Mouse (Mus musculus) layer of hippocampus, postnatal 36 days (tissue): ENCODE measurements around the gene Olfr221. TPM values are rescaled to one million over a fixed set of nuclear protein-coding genes. Genes with fewer than 3 reads are reported as not detected.
A peak's percentile ranks its signal among the peaks of the same experiment; 100 is the strongest.
"Not testable (repeated sequence)": the region's sequence is repeated elsewhere in the genome, so short reads cannot be mapped to it uniquely, and the experiment has no call there.

Source experiments
- DNase-seq, 2 experiments: peaks; one replicate each; pipeline ENCODE4 v3.0.0; 2022
- total RNA-seq, 2 experiments: library from RNA; stranded (reverse); gene quantifications; 2 replicates each; pipeline ENCODE4 v1.2.3; 2021

The Olfr221 gene
- not detected for total RNA-seq

DNA sequence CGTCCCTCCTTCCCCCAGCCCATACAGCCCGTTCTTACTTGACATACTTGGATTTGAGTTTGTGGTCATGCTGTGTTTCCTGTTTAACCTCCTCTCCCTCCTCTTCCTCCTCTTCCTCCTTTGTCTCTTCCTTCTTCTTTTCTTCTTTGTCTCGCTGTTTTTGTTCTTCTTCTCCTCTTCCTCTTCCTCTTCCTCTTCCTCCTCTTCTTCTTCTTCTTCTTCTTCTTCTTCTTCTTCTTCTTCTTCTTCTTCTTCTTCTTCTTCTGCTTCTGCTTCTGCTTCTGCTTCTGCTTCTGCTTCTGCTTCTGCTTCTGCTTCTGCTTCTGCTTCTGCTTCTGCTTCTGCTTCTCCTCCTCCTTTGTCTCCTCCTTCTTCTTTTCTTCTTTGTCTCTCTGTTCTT is at the start of gene Olfr221:
TSS of gene Olfr221 (minus strand) at position 101 of the 400 bp plus-strand sequence.
- DNase-seq: not testable (repeated sequence)

DNA sequence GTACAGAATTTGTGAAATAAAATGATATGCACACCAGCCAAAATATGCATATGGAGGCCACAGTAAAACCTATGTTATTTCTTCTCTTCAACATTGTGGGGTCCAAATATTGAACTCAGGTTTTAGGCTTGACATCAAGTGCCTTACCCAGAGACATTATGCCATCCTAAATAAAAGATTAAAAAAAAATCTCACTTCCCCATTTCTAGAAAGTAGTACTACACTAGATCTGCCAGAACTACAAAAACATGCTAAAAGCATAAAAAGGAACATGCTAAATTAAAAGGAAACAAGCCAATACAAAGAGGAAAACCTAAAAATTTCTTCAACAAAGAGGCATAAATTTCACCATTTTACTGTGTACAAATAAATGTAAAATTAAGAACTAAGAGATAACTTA is 40.8 kb upstream of the Olfr221 start:
- DNase-seq: no peak

DNA sequence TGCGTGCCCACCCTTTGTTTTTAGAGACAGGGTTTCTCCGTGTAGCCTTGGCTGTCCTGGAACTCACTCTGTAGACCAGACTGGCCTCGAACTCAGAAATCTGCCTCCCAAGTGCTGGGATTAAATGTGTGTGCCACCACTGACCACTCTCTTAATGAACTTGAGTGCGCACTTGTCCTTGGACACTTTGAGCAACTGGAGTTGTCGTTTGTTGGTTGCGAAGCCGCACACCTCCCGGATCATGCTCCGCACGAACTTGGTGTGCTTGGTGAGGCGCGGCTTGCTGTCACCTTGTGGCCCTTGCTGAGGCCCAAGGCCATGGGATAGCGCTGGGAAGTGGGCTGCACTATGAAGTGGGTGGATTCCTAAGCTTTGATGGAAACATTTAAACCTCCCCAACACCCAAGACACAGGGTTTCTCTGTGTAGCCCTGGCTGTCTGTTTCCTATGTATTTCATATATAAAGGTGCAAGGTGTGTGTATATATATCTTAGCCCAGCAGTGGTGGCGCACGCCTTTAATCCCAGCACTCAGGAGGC is 29.4 kb upstream of the Olfr221 start:
- no peak for DNase-seq

GRCm38 (mm10) chr14:52066135-52066534 is 23.9 kb upstream of the Olfr221 start:
- no peak for DNase-seq

GRCm38 (mm10) chr14:52061798-52062197 is 19.5 kb upstream of the Olfr221 start:
- no peak for DNase-seq

GRCm38 (mm10) chr14:52060800-52061199 is 18.5 kb upstream of the Olfr221 start:
- no peak for DNase-seq

DNA sequence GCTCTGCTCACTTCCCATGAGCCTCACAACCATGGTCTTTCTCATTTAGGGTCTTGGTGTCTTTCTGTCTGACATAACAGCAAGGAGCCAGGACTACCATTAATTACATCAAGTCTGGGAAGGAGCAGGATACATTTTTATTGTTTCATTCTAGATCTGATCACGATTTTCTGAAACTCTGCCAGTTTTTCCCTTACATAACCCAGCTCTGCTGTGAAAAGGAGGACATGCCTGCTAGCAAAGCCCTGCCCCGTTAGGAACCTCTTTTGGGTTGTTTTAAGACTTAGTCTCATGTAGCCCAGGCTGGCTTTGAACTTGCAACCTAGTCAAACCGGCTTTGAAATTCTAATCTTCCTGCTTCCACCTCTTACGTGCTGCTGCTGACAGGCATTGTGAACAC is 17.7 kb upstream of the Olfr221 start:
- DNase-seq: no peak

DNA sequence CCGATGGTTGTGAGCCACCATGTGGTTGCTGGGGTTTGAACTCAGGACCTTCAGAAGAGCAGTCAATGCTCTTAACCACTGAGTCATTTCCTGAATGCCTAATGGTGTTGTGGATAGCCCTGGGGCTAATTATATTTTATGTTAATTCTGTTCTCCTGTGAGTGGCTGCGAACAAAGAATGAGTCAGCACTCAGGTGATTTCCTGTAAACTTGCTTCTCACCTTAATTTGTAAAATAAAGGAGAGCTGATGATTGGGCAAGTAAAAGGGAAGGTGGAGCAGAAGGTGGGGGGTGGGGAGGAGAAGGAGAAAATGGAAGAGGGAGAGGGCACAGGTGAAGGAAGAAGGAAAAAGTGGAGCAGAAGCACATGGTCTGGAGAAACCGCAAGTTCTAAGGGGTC is 10.5 kb upstream of the Olfr221 start:
- DNase-seq: not testable (repeated sequence)

DNA sequence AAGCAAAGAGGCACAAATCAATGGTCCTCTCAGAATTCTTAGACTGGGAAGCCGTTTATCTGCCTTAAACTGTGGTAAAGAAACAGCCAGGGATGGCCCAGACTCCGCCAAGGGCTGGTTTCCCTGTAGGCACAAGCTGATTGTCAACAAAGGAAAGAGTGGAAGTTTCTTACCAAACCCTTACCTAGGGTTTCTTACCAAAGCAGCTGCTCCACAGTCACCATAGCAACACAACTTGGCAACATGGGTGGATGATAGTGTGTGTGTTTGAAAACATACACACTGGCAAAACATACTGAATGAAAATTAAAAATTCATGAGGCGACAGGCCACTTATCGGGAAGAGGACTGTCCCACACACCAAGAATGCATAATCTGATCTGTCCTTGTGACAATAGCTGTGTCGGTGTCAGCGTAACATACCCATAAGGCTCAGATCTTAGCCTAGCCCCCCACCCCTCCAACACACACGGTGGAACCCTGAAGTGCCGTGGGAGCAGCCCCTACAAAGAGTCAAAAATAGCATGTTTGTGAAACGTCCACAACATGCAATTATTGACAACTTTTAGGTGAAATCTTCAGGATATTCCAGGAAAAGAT is 3.8 kb upstream of the Olfr221 start:
- no peak for DNase-seq

GRCm38 (mm10) chr14:52044901-52045678 is 2.8 kb upstream of the Olfr221 start:
- DNase-seq: no peak

- no peak for DNase-seq
Measured at GRCm38 (mm10) chr14:52043446-52043845, 1.2 kb upstream of the Olfr221 start.

GRCm38 (mm10) chr14:52039332-52039731 is 2.9 kb downstream of the Olfr221 start:
- DNase-seq: no peak

GRCm38 (mm10) chr14:52035926-52036325 is 6.3 kb downstream of the Olfr221 start:
- no peak for DNase-seq

DNA sequence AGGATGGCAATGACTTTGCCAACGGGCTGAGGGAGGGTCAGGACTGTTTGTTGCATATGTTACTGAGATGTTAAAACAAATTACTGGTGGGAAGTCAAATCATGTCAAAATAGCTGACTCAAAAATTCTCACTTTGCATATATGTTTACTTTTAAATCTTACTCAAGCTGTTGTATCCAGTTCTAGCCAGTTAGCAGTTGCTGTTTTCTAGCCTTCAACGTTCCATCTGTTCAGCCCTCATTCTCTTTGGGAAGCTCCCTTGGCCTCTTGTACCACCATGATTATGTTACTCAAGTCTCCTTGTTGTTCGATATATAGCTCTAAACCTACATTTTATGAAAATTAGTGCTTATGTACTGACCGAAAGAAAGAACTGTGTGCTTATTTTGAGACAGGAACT is 15.9 kb downstream of the Olfr221 start:
- DNase-seq: no peak

DNA sequence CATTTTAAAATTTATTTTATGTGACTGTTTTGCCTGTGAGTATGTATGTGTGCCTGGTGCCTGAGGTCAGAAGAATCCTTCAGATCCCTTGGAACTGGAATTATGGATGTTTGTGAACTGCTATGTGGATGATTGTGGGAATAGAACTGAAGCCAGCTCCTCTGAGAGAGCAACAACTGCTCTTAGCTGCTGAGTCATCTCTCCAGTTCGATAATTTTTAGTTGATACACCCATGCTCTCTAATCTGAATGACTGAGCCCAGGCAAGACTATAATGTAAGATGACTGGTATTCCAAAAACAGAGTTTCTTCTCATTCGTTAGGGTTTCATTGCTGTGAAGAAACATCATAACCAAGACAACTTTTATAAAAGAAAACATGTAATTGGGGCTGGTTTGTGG is 18.1 kb downstream of the Olfr221 start:
- DNase-seq: no peak

DNA sequence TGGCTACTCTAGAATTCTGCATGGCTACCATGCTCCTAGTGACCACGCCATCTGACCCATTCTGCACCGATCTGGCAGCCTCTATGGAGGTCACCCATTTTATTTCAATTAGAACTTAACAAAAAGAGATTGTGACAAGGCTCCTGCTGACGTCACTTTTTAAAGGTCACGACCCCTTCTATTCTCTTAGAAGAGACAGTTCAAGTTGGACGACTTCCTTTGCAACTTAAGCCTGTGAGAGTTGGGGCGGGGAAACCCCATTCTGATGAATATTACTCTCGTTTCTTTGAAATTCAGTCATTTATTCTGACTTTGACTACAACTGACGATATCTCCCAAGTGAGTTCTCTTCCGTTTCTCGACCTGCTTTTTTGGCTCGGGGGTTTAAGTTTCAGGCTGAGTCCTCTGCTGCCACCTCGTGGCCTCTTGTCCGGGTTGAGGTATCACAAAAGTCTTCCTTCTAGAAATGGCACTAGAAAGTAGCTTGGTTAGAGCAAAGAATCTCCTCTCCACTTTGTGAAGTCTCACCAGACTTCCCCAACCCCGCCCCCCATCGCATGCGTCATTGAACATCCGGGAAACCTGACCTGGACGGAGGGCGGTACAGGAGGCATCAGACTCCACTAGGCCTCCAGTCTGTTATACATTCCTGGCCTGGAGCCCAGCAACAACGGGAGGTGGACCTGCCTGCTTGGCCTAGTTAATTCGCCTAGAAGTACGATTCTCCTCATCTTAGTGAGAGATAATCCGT is 19.4 kb downstream of the Olfr221 start:
- peak; percentile 70 to 77 for DNase-seq

GRCm38 (mm10) chr14:52022244-52022708 is 20.0 kb downstream of the Olfr221 start:
- no peak for DNase-seq

- no peak for DNase-seq
Measured at GRCm38 (mm10) chr14:52021568-52022212, 20.6 kb downstream of the Olfr221 start.

DNA sequence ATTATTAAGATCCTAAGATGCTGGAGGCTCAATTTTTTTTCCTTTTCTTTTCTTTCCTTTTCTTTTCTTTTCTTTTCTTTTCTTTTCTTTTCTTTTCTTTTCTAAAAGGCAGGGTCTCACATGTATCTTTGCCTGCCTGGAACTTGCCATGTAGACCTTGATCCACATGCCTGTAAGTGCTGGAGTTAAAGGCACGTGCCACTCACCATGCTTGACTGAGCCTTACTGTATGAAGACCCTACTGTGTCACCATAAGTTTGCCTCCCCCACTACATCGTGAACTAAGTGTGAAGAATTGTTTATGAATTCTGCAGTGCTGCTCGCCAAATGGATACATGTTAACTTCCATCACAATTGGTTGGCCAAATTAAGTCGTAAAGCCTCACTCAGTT is 21.1 kb downstream of the Olfr221 start:
- DNase-seq: no peak

GRCm38 (mm10) chr14:52020486-52021137 is 21.6 kb downstream of the Olfr221 start, which contains the start of gene Zfp219:
Gene Zfp219 (minus strand): TSS chr14:52020733.
- DNase-seq: peak in 1 of 2 experiments; percentile 55

DNA sequence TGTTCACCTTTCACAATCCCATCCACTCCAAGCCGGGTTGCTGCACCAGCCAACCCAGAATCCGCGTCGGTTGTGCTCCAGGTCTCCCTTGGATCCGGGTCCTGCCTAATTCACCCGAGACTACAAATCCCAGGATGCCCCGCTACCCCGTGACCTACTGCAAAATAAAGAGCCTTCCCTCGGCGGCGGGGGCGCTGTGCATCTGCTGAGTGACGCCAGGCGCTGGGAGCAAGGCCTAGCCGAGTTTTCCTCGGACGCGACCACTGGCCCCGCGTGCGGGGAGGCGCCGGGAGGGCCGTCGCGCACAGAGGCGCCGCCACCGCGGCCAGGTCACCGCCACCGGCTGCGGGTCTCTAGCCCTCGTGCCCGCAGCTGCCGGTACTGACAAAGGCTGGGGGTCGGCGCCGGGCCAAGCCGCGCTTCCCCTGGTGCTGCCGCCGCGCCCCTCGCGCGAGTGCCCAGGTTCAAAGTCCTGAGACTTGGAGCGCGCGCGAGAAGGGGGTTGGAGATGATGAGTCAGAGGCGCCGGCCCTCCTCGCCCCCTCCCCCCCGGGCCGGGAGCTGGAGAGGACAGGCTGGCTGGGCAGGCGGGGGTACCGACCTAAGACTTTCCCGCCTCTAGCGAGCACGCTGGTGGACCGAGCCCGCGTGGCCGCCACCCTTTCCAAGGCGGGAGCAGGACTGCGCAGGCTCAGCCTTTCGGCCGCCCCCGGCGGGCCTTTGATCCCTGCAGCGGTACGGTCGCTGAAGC is 22.5 kb downstream of the Olfr221 start:
- peak; percentile 97 for DNase-seq
